Mouse (Mus musculus) stomach, postnatal 0 days (tissue): Measurements from ENCODE around the gene Ostf1. TPM values are rescaled to one million over a fixed set of nuclear protein-coding genes. Genes with fewer than 3 reads are reported as not detected.

Experiments
- ATAC-seq: fragments of 200-750 bp; cut with Nextera tagmentation; 2 replicates; pipeline ENCODE4 v1.8.0; 2017; ENCODE audit not compliant: low FRiP score, low TSS enrichment
- DNase-seq: peaks from one replicate; pipeline ENCODE4 v3.0.0-alpha.2; 2016; ENCODE audit warnings: low spot score
- H3K27ac ChIP-seq: fragments of 300-500 bp; sonication (generic); replicated peaks from 2 replicates; pipeline ENCODE4 v1.5.1; 2014; ENCODE audit warnings: mild to moderate bottlenecking, control low read depth
- H3K27me3 ChIP-seq: fragments of 300-500 bp; sonication (generic); 2 replicates; pipeline ENCODE4 v1.6.1; 2014; ENCODE audit warnings: low read length; ENCODE audit not compliant: control insufficient read depth, insufficient read depth
- H3K36me3 ChIP-seq: fragments of 300-500 bp; sonication (generic); 2 replicates; pipeline ENCODE4 v1.6.1; 2014; ENCODE audit warnings: low read length, mixed read lengths; ENCODE audit not compliant: control insufficient read depth, insufficient read depth
- H3K4me1 ChIP-seq: fragments of 300-500 bp; sonication (generic); replicated peaks from 2 replicates; pipeline ENCODE4 v1.6.1; 2014; ENCODE audit warnings: antibody characterized with exemption; ENCODE audit not compliant: control insufficient read depth, insufficient read depth
- H3K4me2 ChIP-seq: fragments of 300-500 bp; sonication (generic); replicated peaks from 2 replicates; pipeline ENCODE4 v1.6.1; 2014; ENCODE audit warnings: low read depth, mild to moderate bottlenecking, control low read depth, moderate library complexity
- H3K4me3 ChIP-seq: fragments of 300-500 bp; sonication (generic); 2 replicates; pipeline ENCODE4 v1.5.1; 2014; ENCODE audit warnings: low read depth, low read length, control low read depth
- H3K9ac ChIP-seq: fragments of 300-500 bp; sonication (generic); 2 replicates; pipeline ENCODE4 v1.6.1; 2014; ENCODE audit warnings: mild to moderate bottlenecking, low read length, control low read depth, mixed read lengths
- H3K9me3 ChIP-seq: fragments of 300-500 bp; sonication (generic); 2 replicates; pipeline ENCODE4 v1.6.1; 2016; ENCODE audit warnings: low read length; ENCODE audit not compliant: control insufficient read depth
- CTCF ChIP-seq: IDR thresholded peaks from 2 replicates; pipeline ENCODE4 v1.5.1; 2016; ENCODE audit warnings: antibody characterized with exemption, low read depth, mild to moderate bottlenecking, moderate library complexity
- EP300 ChIP-seq: optimal IDR thresholded peaks from 2 replicates; pipeline ENCODE3; 2016; ENCODE audit warnings: antibody characterized with exemption
- WGBS: fragments of 180-500 bp; shearing (Covaris S2); extraction: QIAGEN DNeasy Blood & Tissue Kit; methylation state at CpG from one replicate; pipeline ENCODE4 v1.1.7; 2014; 5-methylcytosine and 5-hydroxymethylcytosine counted together
- polyA plus RNA-seq: library from polyadenylated mRNA; unstranded; fragments of >200 nt; fragmentation: Nextera tagmentation; extraction: Ambion mirVana; gene quantifications from 2 replicates; pipeline ENCODE4 v1.2.1, GENCODE M21; 2015

The Ostf1 gene
- polyA plus RNA-seq, 1 experiment from 2014 or later: 129 TPM

GRCm38 (mm10) chr19:18582887-18583286 is 48.7 kb downstream of the Ostf1 start:
- no peak overlapping the region for H3K4me2 ChIP-seq
- H3K27ac ChIP-seq: no peak overlapping the region
- H3K27me3 ChIP-seq: no peaks in the 10 kb centered on the region
- DNase-seq (no peak), ATAC-seq (no peak)
- H3K36me3 ChIP-seq: no peaks in the 10 kb centered on the region; the same call in 1 of the 2 replicates
- no peak overlapping the region for H3K9ac ChIP-seq
- H3K4me3 ChIP-seq: no peak overlapping the region
- no peaks in the 10 kb centered on the region for H3K4me1 ChIP-seq
- no peaks in the 10 kb centered on the region for H3K9me3 ChIP-seq
- WGBS: 79% methylated on average over 6 of the region's 6 CpGs
- TF ChIP-seq CTCF (no peak), EP300 (no peak)

GRCm38 (mm10) chr19:18582226-18582625 is 49.4 kb downstream of the Ostf1 start:
- Histone ChIP-seq H3K27ac (no peak overlapping the region), H3K4me1 (no peaks in the 10 kb centered on the region), H3K36me3 (no peaks in the 10 kb centered on the region; the same call in 1 of the 2 replicates), H3K9ac (no peak overlapping the region), H3K27me3 (no peaks in the 10 kb centered on the region), H3K9me3 (no peaks in the 10 kb centered on the region), H3K4me2 (no peak overlapping the region), H3K4me3 (no peak overlapping the region)
- TF ChIP-seq CTCF (no peak), EP300 (no peak)
- DNase-seq (no peak), ATAC-seq (no peak)
- 92% methylated on average over 9 of the region's 9 CpGs for WGBS

GRCm38 (mm10) chr19:18581046-18581445 is 50.6 kb downstream of the Ostf1 start:
- ATAC-seq: no peak

GRCm38 (mm10) chr19:18579012-18579358 is 52.6 kb downstream of the Ostf1 start:
- H3K9ac ChIP-seq: no peak overlapping the region
- TF ChIP-seq CTCF (no peak), EP300 (no peak)
- no peaks in the 10 kb centered on the region for H3K4me1 ChIP-seq
- no peaks in the 10 kb centered on the region for H3K9me3 ChIP-seq
- ATAC-seq: no peak
- WGBS: 96% methylated on average over 1 of the region's 1 CpGs
- H3K4me2 ChIP-seq: no peak overlapping the region
- no peak for DNase-seq
- H3K27me3 ChIP-seq: no peaks in the 10 kb centered on the region
- H3K27ac ChIP-seq: no peak overlapping the region
- no peak overlapping the region for H3K4me3 ChIP-seq
- no peaks in the 10 kb centered on the region; the same call in 1 of the 2 replicates for H3K36me3 ChIP-seq

More at GRCm38 (mm10) chr19:18581046-18581445, 50.6 kb downstream of the Ostf1 start:
- TF ChIP-seq EP300 (no peak), CTCF (no peak)
- no peak overlapping the region for H3K4me3 ChIP-seq
- H3K4me2 ChIP-seq: no peak overlapping the region
- no peaks in the 10 kb centered on the region; the same call in 1 of the 2 replicates for H3K36me3 ChIP-seq
- H3K27ac ChIP-seq: no peak overlapping the region
- H3K27me3 ChIP-seq: no peaks in the 10 kb centered on the region
- DNase-seq: no peak
- 90% methylated on average over 16 of the region's 16 CpGs for WGBS
- H3K9ac ChIP-seq: no peak overlapping the region
- no peaks in the 10 kb centered on the region for H3K4me1 ChIP-seq
- H3K9me3 ChIP-seq: no peaks in the 10 kb centered on the region

- H3K9ac ChIP-seq: no peak overlapping the region
- no peaks in the 10 kb centered on the region for H3K4me1 ChIP-seq
- H3K27me3 ChIP-seq: no peaks in the 10 kb centered on the region
- ATAC-seq (peak; percentile 65), DNase-seq (no peak)
- 28% methylated on average over 17 of the region's 17 CpGs for WGBS
- H3K4me2 ChIP-seq: peak overlapping the region; percentile 21
- H3K36me3 ChIP-seq: no peaks in the 10 kb centered on the region; the same call in 1 of the 2 replicates
- H3K27ac ChIP-seq: peak overlapping the region; percentile 25; the same call in 1 of the 2 replicates
- H3K9me3 ChIP-seq: no peaks in the 10 kb centered on the region
- TF ChIP-seq EP300 (no peak), CTCF (no peak)
- no peak overlapping the region for H3K4me3 ChIP-seq
These were observed 53.2 kb downstream of the Ostf1 start for GRCm38 (mm10) chr19:18578216-18579011.

DNA sequence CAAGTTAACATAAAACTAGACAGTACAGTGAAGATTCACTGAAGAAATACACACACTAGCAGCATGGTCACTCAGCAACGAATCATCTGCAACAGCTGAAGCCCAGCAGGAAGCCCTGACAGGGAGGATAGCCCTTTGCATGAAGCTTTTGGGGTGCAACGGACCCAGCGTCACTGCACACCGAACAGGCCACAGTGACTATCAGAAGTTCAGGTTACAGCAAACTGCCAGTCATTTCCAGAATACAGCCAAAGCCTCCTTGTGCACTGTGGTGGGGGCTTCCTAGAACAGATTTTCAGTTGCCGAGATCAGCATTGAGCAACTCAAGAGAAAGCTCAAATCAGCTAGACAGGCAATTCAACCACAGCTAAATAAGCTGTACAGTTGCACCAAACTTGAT is 54.3 kb downstream of the Ostf1 start:
- no peak for TF ChIP-seq CTCF
- no peak for TF ChIP-seq EP300
- no peak for ATAC-seq
- Histone ChIP-seq H3K9ac (no peak overlapping the region), H3K27ac (no peak overlapping the region), H3K27me3 (no peaks in the 10 kb centered on the region), H3K4me3 (no peak overlapping the region), H3K9me3 (no peaks in the 10 kb centered on the region), H3K4me2 (no peak overlapping the region), H3K36me3 (no peaks in the 10 kb centered on the region; the same call in 1 of the 2 replicates), H3K4me1 (no peaks in the 10 kb centered on the region)
- DNase-seq: no peak
- 74% methylated on average over 5 of the region's 5 CpGs for WGBS
